Comparison of ENCODE assay signal across 8 mouse cellular contexts in the genomic region with DNA sequence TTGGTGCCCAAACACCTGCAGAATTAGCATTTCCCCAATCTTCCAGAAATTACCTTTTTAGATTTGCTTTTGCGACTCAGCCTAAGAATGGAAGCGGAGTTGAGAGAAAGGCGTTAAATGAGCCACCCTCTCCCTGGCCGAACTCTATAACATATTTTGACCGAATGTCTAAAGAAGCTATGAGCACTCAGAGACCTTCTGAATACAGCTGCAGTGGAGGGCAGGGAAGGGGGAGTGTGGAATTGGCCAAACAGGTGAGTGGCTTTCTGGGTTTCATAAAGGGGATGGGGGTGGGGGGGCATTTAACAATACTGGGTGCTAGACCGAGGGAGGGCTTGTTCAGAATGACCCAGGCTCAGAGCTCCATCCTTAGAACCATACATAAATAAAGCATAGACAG. TPM values are rescaled to one million over a fixed set of nuclear protein-coding genes. Genes with fewer than 3 reads are reported as not detected.
DNase-seq lines count a peak whose midpoint lies in the region; ATAC-seq lines count a peak whose summit lies in the region.

No protein-coding gene starts in this region.

- H3K4me1 ChIP-seq in heart, embryonic 15.5 days (replicated peaks), result peaks cover 56% of the 10 kb centered on the region
- H3K4me1 ChIP-seq in brown adipose tissue, adult 24 weeks (ENCODE audit: control insufficient read depth, insufficient read depth, insufficient read length, low read length), result peaks cover 25% of the 10 kb centered on the region
- peaks cover 53% of the 10 kb centered on the region for H3K4me1 ChIP-seq in hindbrain, embryonic 14.5 days (replicated peaks; ENCODE audit: control insufficient read depth, insufficient read depth, low read length)
- H3K4me1 ChIP-seq in midbrain, embryonic 12.5 days, result peaks cover 64% of the 10 kb centered on the region

- WGBS in heart, embryonic 15.5 days, result 19% methylated on average over 6 of the region's 6 CpGs
- WGBS in hindbrain, embryonic 14.5 days, result 6% methylated on average over 6 of the region's 6 CpGs
- WGBS in midbrain, embryonic 12.5 days, result 4% methylated on average over 6 of the region's 6 CpGs

- H3K9ac ChIP-seq in heart, embryonic 15.5 days, result peak overlapping the region; percentile 49
- peak overlapping the region; percentile 69 for H3K9ac ChIP-seq in hindbrain, embryonic 14.5 days
- peak overlapping the region; percentile 15; the same call in 1 of the 2 replicates for H3K9ac ChIP-seq in midbrain, embryonic 12.5 days (replicated peaks)

- H3K4me3 ChIP-seq in heart, embryonic 15.5 days, result peak overlapping the region; percentile 81
- H3K4me3 ChIP-seq in brown adipose tissue, adult 24 weeks (ENCODE audit: insufficient read depth, low read depth, low read length), result peak overlapping the region; percentile 22; the same call in 1 of the 2 replicates
- H3K4me3 ChIP-seq in hindbrain, embryonic 14.5 days (replicated peaks; ENCODE audit: low read length), result peak overlapping the region; percentile 99
- H3K4me3 ChIP-seq in midbrain, embryonic 12.5 days, result peak overlapping the region; percentile 94

- no peak for DNase-seq in heart, postnatal 14 days
- DNase-seq in hindbrain, embryonic 14.5 days (ENCODE audit: low spot score), result no peak
- no peak for DNase-seq in layer of hippocampus, postnatal 10 days (ENCODE audit: low spot score in 2 of 2)
- DNase-seq in adrenal gland, postnatal 25 days, result no peak
- no peak for DNase-seq in thymus, postnatal 4 days

- intact Hi-C loops in heart, postnatal 14 days (cut with DNase I), result loop anchor here (2.0 kb wide), 1 partner anchor 61 kb away; no protein-coding TSS in a partner anchor

- H3K9me3 ChIP-seq in heart, embryonic 15.5 days (replicated peaks), result no peaks in the 10 kb centered on the region
- H3K9me3 ChIP-seq in hindbrain, embryonic 14.5 days (ENCODE audit: control insufficient read depth, low read length), result no peaks in the 10 kb centered on the region
- H3K9me3 ChIP-seq in midbrain, embryonic 12.5 days, result no peaks in the 10 kb centered on the region

- no peak for ATAC-seq in heart, embryonic 15.5 days (replicated peaks; ENCODE audit: insufficient number of reproducible peaks, insufficient read depth, low FRiP score, low read depth)
- ATAC-seq in hindbrain, embryonic 14.5 days (ENCODE audit: low FRiP score), result no peak
- no peak for ATAC-seq in midbrain, embryonic 12.5 days (ENCODE audit: low FRiP score, low read depth)

- H3K27ac ChIP-seq in heart, embryonic 15.5 days, result peak overlapping the region; percentile 100
- H3K27ac ChIP-seq in brown adipose tissue, adult 24 weeks (replicated peaks; ENCODE audit: low read depth, low read length), result peak overlapping the region; percentile 74
- peak overlapping the region; percentile 100 for H3K27ac ChIP-seq in hindbrain, embryonic 14.5 days
- peak overlapping the region; percentile 99 for H3K27ac ChIP-seq in midbrain, embryonic 12.5 days (replicated peaks)

- no peaks in the 10 kb centered on the region for H3K27me3 ChIP-seq in heart, embryonic 15.5 days
- H3K27me3 ChIP-seq in hindbrain, embryonic 14.5 days (ENCODE audit: control insufficient read depth, insufficient read depth, low read length), result peaks cover 4% of the 10 kb centered on the region; the same call in 1 of the 2 replicates
- H3K27me3 ChIP-seq in midbrain, embryonic 12.5 days, result 0 out of 2 replicates have a peak, but pooled peaks cover 11% of the 10 kb centered on the region

- H3K36me3 ChIP-seq in heart, embryonic 15.5 days, result 0 out of 2 replicates have a peak, but pooled peaks cover under 1% of the 10 kb centered on the region
- peaks cover 13% of the 10 kb centered on the region for H3K36me3 ChIP-seq in hindbrain, embryonic 14.5 days (replicated peaks; ENCODE audit: control insufficient read depth, insufficient read depth)
- H3K36me3 ChIP-seq in midbrain, embryonic 12.5 days, result 0 out of 2 replicates have a peak, but pooled peaks cover 7% of the 10 kb centered on the region

- H3K4me2 ChIP-seq in heart, embryonic 15.5 days, result peak overlapping the region; percentile 87
- H3K4me2 ChIP-seq in hindbrain, embryonic 14.5 days (replicated peaks), result peak overlapping the region; percentile 95
- peak overlapping the region; percentile 97 for H3K4me2 ChIP-seq in midbrain, embryonic 12.5 days (replicated peaks)

RNA-seq across cellular contexts. Expression of a gene that starts 0.7 kb away (rescaled TPM):
- 40.1 and 41.7 TPM in 2 replicates for polyA plus RNA-seq in heart, embryonic 15.5 days (2015; fragmentation: Nextera tagmentation; extraction: Ambion mirVana)
- total RNA-seq in heart, postnatal 14 days (2021), result 10 to 100 TPM; 44.7 to 51.8 TPM
- polyA plus RNA-seq in brown adipose tissue, adult 24 weeks (2012; ENCODE audit: insufficient read depth, insufficient read length, missing spikeins), result 7.1 and 23.0 TPM in 2 replicates
- 64.5 and 65.5 TPM in 2 replicates for polyA plus RNA-seq in hindbrain, embryonic 14.5 days (2014; fragmentation: Nextera tagmentation; extraction: Ambion mirVana)
- 74.0 and 76.0 TPM in 2 replicates for polyA plus RNA-seq in midbrain, embryonic 12.5 days (2016; fragmentation: Nextera tagmentation; extraction: Ambion mirVana)
- 10 to 100 TPM; 77.9 to 81.5 TPM for total RNA-seq in layer of hippocampus, postnatal 10 days (2021)
- 65.4 and 74.6 TPM in 2 replicates for total RNA-seq in adrenal gland, postnatal 25 days (2021)

Comparison
In these comparisons a context has a peak if more than half of its experiments do, and no peak if none do; other contexts are left out.
1. H3K4me3 ChIP-seq: peak in every context shown above with its lines; median percentile 99 in hindbrain, embryonic 14.5 days; 94 in midbrain, embryonic 12.5 days; 81 in heart, embryonic 15.5 days; 22 in brown adipose tissue, adult 24 weeks.
2. H3K9ac ChIP-seq: peak in every context shown above with its lines; median percentile 69 in hindbrain, embryonic 14.5 days; 49 in heart, embryonic 15.5 days; 15 in midbrain, embryonic 12.5 days.